Mouse (Mus musculus): ENCODE data around the gene Ninj2. TPM values are rescaled to one million over a fixed set of nuclear protein-coding genes. Genes with fewer than 3 reads are reported as not detected.
A peak's percentile ranks its signal among the peaks of the same experiment; 100 is the strongest.

Ninj2 gene
- polyA plus RNA-seq, 1 experiment from 2014 or later, result not detected

DNA sequence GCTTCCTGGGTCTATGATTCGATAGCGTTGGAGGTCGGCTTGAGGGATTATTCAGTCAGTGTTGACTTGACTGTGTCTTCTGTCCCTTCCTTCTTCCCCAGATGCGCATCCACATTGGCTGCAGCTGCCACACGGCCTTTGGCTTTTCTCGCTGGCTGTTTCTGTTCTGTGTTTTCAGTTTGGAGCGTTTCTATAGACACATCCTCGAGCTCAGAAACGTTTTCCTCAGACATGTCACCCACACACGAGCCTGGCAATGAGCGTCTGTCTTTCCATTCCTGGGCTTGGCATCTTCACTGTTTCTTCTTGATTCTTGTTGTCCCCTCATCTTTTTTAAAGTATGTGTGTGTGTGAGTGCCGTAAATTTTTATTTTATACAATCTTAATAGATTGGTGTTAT lies 8.1 kb downstream of the Ninj2 start:
- H3K4me1 ChIP-seq, result no peaks in the 10 kb centered on the region
- H3K4me3 ChIP-seq, result no peak overlapping the region
- no peaks in the 10 kb centered on the region for H3K36me3 ChIP-seq
- no peaks in the 10 kb centered on the region for H3K27me3 ChIP-seq (ENCODE audit: insufficient read depth, poor library complexity, severe bottlenecking)
- no peak overlapping the region for H3K27ac ChIP-seq
- no peaks in the 10 kb centered on the region for H3K9me3 ChIP-seq
- DNase-seq (ENCODE audit: low spot score), result no peak
- WGBS, result 83% methylated on average over 12 of the region's 12 CpGs

DNA sequence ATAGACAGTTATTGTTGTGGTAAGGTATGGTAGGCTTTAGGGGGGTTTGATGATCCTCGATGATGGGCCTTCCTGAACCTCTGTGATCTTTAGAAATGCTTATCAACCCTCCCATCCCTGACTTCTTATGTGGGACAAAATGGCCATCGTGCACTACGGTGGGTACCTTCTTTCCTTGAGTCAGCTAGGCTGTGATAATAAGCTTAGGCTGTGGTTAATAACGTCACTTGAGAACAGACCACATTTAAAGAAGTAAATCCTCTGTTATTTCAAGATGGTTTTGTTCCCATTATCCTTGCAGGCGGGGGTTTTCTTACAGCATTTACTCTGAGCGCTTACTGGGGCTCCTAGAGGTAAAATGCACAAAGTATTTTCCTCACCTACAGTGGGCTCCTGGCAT lies 8.8 kb downstream of the Ninj2 start:
- no peak overlapping the region for H3K4me3 ChIP-seq
- H3K27me3 ChIP-seq (ENCODE audit: insufficient read depth, poor library complexity, severe bottlenecking), result no peaks in the 10 kb centered on the region
- no peaks in the 10 kb centered on the region for H3K9me3 ChIP-seq
- WGBS, result 82% methylated on average over 6 of the region's 6 CpGs
- H3K36me3 ChIP-seq, result no peaks in the 10 kb centered on the region
- no peak for DNase-seq (ENCODE audit: low spot score)
- H3K4me1 ChIP-seq, result no peaks in the 10 kb centered on the region
- H3K27ac ChIP-seq, result no peak overlapping the region

DNA sequence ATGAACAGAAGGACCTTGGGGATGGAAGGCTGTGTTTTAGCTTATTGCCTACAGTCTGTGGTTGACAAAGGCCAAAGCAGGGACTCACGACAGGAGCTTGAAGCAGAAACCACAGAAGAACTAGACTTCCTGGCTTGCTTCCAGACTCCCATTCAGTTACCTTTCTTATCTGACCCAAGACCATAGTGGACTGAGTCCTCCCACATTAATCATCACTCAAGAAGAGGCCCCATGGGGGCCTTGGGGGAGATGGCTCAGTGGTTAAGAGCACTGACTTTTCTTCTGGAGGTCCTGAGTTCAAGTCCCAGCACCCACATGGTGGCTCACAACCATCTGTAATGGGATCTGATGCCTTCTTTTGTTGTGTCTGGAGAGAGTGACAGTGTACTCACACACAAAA lies 10.0 kb downstream of the Ninj2 start:
- H3K4me1 ChIP-seq, result peaks cover 6% of the 10 kb centered on the region
- 39% methylated on average over 1 of the region's 1 CpGs for WGBS
- no peaks in the 10 kb centered on the region for H3K27me3 ChIP-seq (ENCODE audit: insufficient read depth, poor library complexity, severe bottlenecking)
- no peak overlapping the region for H3K27ac ChIP-seq
- DNase-seq (ENCODE audit: low spot score), result no peak
- no peaks in the 10 kb centered on the region for H3K36me3 ChIP-seq
- no peak overlapping the region for H3K4me3 ChIP-seq
- H3K9me3 ChIP-seq, result no peaks in the 10 kb centered on the region

DNA sequence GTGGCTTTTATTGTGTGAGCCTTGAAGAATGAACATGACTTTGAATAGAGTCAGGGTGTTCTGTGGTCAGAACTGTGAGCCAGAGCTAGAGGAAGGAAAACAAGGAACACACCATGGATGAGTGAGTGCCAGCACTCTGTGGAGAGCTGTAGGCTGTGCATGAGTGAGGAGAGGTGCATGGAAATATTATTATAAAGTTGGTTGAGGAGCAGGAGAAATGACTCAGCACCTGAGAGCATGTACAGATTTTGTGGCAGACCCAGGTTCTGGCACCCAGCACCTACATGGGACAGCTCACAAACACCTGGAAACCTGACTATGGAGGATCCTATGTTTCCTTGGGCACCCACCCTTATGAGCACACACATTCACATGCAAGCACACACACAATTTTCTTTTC lies 11.9 kb downstream of the Ninj2 start:
- Histone ChIP-seq H3K36me3 (no peaks in the 10 kb centered on the region), H3K4me1 (peaks cover 24% of the 10 kb centered on the region), H3K4me3 (no peak overlapping the region), H3K27ac (no peak overlapping the region), H3K27me3 (ENCODE audit: insufficient read depth, poor library complexity, severe bottlenecking) (no peaks in the 10 kb centered on the region), H3K9me3 (no peaks in the 10 kb centered on the region)
- DNase-seq (ENCODE audit: low spot score), result no peak

DNA sequence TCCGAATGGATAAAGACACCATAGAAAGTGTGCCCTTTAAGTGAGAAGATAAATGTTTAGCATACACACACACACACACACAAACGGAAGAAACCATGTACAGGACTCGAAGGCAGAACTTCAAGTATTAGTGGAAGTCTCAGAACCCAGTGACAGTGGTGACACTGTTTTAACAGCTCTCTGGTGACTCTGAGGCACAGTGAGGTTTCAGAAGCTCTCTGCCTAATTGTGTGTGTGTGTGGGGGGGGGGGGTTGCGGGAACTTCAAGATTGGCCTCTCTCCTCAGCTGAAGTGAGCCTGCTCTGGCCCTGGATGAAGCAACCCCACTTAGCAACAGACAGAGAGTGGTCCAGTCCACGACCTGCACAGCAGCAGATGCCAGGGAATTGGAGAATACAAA lies 14.4 kb downstream of the Ninj2 start:
- peaks cover 43% of the 10 kb centered on the region for H3K4me1 ChIP-seq
- H3K36me3 ChIP-seq, result no peaks in the 10 kb centered on the region
- no peak for DNase-seq (ENCODE audit: low spot score)
- H3K27ac ChIP-seq, result peak overlapping the region; percentile 24; the same call in 1 of the 2 replicates
- H3K27me3 ChIP-seq (ENCODE audit: insufficient read depth, poor library complexity, severe bottlenecking), result no peaks in the 10 kb centered on the region
- H3K9me3 ChIP-seq, result no peaks in the 10 kb centered on the region
- WGBS, result 63% methylated on average over 5 of the region's 5 CpGs
- no peak overlapping the region for H3K4me3 ChIP-seq

DNA sequence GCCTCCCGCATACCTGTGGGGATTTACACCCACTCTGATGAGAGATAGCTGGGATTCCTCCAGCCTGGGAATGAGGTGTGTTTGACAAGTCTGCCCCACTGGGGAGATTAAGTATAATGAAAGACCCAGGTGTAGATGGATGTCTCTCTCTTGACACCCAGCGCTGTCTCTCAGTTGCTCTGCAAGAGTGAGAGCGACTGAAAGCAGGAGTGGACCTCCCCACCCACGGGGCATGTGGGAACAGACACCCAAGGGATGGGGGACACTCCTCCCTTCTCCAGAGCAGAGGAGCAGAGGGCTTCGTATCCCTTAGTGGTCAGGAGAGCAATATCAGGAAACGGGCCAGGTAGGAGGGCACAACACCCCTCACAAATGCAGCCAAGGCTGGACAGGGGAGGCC lies 14.9 kb downstream of the Ninj2 start:
- peak overlapping the region; percentile 80 for H3K27ac ChIP-seq
- H3K36me3 ChIP-seq, result no peaks in the 10 kb centered on the region
- 48% methylated on average over 6 of the region's 6 CpGs for WGBS

DNA sequence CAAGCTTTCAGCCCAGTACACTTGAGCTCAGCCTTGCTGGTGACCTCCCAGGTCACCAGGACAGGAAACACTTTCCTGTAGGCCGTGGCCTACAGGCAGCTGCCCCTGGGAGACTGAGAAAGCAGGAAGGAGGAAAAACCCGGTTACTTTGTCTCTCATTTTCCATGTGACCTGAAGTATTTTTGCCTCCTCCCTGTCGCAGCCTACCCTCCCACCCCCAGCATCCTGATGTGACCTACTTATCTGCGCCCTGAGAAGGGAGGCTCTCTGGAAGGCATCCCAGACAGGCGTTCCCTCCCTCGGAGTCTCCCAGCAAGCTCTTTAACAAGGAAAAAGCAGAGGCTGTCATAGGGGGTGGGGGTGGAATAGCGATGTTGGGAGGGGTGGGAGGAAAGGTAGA lies 16.0 kb downstream of the Ninj2 start:
- H3K4me1 ChIP-seq, result peaks cover 47% of the 10 kb centered on the region
- DNase-seq (ENCODE audit: low spot score), result peak; percentile 84
- no peak overlapping the region for H3K4me3 ChIP-seq
- no peaks in the 10 kb centered on the region for H3K9me3 ChIP-seq
- H3K27me3 ChIP-seq (ENCODE audit: insufficient read depth, poor library complexity, severe bottlenecking), result no peaks in the 10 kb centered on the region
- WGBS, result 4% methylated on average over 7 of the region's 7 CpGs
- H3K27ac ChIP-seq, result peak overlapping the region; percentile 80
- no peaks in the 10 kb centered on the region for H3K36me3 ChIP-seq

More for the DNA sequence above, 14.9 kb downstream of the Ninj2 start:
- H3K4me1 ChIP-seq, result peaks cover 46% of the 10 kb centered on the region
- no peak for DNase-seq (ENCODE audit: low spot score)
- no peaks in the 10 kb centered on the region for H3K27me3 ChIP-seq (ENCODE audit: insufficient read depth, poor library complexity, severe bottlenecking)
- no peaks in the 10 kb centered on the region for H3K9me3 ChIP-seq
- no peak overlapping the region for H3K4me3 ChIP-seq

DNA sequence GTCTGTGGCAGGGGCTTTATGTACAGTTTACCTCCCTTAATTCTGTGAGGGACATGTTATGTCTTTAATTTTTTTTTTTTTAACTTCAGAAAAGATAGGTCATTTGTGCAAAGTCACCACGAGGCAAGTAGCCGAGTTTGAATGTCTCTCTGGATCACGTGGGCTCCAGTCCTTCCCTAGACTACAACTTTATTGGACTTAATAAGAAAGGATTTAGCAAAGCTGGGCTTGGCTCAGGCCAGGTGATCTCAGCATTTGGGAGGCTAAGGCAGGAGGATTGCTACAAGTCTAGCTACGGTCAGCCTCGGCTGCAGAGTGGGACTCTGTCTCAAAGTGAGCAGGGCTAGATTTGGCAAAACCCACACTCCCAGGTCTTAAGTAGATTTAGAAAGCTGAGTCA lies 16.8 kb downstream of the Ninj2 start:
- 76% methylated on average over 5 of the region's 5 CpGs for WGBS
- DNase-seq (ENCODE audit: low spot score), result no peak
- H3K27ac ChIP-seq, result peak overlapping the region; percentile 36; the same call in 1 of the 2 replicates
- H3K4me1 ChIP-seq, result peaks cover 52% of the 10 kb centered on the region
- H3K9me3 ChIP-seq, result no peaks in the 10 kb centered on the region
- H3K27me3 ChIP-seq (ENCODE audit: insufficient read depth, poor library complexity, severe bottlenecking), result no peaks in the 10 kb centered on the region
- H3K4me3 ChIP-seq, result no peak overlapping the region
- H3K36me3 ChIP-seq, result no peaks in the 10 kb centered on the region

DNA sequence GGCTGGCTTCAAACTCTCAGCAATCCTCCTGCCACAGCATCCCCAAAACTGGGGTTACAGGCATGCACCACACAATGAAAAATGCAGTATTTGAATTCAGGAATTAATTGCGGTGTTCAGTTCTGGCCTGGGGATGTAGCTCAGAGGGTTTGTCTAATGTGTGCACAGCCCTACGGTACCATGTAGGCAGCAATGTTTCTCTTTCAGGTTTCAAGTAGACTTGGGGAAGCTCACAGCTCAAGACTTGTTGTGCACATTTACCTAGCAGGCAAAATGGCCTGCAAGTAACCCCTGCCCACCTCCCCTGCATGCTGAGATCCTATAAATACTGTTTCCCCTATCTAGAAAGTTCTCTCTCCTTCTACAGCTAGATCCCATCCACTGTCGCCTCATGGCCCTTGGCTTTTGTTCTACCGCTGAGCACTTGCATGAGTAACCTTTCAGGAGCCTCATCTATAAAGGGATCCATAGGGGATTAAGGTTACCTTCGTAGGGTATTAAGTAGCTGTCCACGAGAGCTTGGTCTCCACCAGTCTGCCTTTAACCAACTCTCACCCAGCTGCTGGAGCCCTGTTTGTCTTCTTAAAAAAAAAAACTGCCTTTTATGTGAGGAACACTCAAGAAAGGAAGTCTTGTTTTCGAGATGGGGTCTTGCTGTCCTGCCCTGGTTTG lies 17.7 kb downstream of the Ninj2 start:
- peaks cover 56% of the 10 kb centered on the region for H3K4me1 ChIP-seq
- WGBS, result 74% methylated on average over 7 of the region's 7 CpGs
- peak overlapping the region; percentile 87; the same call in 1 of the 2 replicates for H3K27ac ChIP-seq

DNA sequence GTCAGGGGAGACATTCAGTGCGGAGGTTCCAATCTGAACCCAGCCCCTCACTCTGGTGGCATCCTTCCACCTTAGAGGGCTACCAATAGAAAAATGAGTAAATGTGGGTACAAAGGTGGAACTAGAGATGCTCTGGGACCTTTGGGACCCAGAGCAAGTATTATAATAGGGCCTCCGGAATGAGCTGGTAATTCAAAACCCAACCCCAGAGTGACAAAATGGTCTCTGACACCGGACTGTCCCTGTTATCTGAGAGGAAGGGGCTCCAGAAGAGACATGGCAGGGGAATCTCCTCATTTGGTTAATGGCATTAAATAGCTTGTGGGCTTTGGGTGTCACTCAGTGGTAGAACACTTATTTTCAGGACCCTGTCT lies 18.2 kb downstream of the Ninj2 start:
- Histone ChIP-seq H3K4me3 (no peak overlapping the region), H3K4me1 (peaks cover 56% of the 10 kb centered on the region), H3K36me3 (no peaks in the 10 kb centered on the region), H3K27ac (peak overlapping the region; percentile 87), H3K9me3 (no peaks in the 10 kb centered on the region), H3K27me3 (ENCODE audit: insufficient read depth, poor library complexity, severe bottlenecking) (no peaks in the 10 kb centered on the region)
- DNase-seq (ENCODE audit: low spot score), result no peak
- 58% methylated on average over 3 of the region's 3 CpGs for WGBS

More for the DNA sequence above, 17.7 kb downstream of the Ninj2 start:
- H3K27me3 ChIP-seq (ENCODE audit: insufficient read depth, poor library complexity, severe bottlenecking), result no peaks in the 10 kb centered on the region
- no peaks in the 10 kb centered on the region for H3K9me3 ChIP-seq
- no peaks in the 10 kb centered on the region for H3K36me3 ChIP-seq
- no peak overlapping the region for H3K4me3 ChIP-seq
- DNase-seq (ENCODE audit: low spot score), result no peak

DNA sequence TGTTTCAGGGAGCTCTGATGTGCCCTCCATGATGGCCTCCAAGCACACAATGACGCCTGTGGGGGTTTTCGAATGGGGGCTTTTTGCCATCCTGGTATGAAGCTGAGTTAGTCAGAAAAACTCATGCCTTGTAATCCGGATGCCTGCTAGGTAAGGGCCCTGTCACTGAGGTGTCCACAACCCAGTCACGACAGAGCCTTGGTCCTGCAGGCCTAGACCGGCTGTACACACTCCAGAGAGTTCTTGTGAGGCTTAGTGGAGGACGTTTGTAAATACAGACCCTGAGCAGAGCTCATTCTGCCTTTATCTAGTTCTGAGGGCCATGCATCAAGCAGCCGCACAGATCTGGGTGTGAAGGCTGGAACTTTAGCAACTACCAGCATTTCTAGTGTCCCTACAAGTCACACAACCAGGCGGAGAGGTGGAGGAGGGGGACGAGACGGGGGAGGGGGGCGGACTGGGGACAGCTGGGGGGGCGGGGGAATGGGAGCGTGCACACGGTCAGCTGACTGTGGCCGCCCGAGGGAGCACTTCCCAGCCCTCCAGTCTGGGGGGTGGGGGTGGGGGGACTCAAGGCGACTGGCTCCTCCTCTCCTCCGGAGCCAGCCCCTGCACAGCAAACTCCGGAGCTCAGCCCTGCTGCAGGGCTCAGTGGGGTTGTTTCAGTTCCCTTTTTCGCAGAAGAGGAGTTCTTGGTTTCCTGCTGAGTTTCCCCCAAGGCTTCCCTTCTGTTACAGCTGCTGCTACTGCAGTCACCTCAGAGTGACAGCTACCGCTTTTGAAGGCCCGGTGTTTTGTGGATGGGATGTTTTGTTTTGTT lies 19.0 kb downstream of the Ninj2 start:
- Histone ChIP-seq H3K4me1 (peaks cover 59% of the 10 kb centered on the region), H3K9me3 (no peaks in the 10 kb centered on the region), H3K27ac (peak overlapping the region; percentile 87), H3K27me3 (ENCODE audit: insufficient read depth, poor library complexity, severe bottlenecking) (no peaks in the 10 kb centered on the region), H3K4me3 (peak overlapping the region; percentile 43), H3K36me3 (no peaks in the 10 kb centered on the region)
- peak; percentile 94 for DNase-seq (ENCODE audit: low spot score)
- WGBS, result 6% methylated on average over 22 of the region's 22 CpGs

DNA sequence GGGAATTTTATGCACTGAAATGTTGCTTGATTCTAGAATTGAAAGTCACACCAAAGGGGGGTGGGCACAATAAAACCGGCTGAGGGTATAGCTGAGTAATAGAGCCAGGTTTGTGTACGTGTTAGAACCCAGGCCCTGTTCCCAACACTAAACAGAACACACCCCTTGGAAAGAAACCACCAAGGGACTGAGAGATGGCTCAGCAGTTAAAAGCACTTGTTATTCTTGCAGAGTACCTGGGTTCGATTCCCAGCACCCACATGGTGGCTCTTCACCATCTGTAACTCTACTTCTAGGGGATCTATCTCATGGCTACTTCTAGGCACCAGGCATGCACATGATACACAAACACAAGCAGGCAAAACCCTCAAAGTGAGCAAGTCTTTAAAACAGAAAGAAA lies 20.7 kb downstream of the Ninj2 start:
- H3K27me3 ChIP-seq (ENCODE audit: insufficient read depth, poor library complexity, severe bottlenecking), result no peaks in the 10 kb centered on the region
- peaks cover 46% of the 10 kb centered on the region for H3K4me1 ChIP-seq
- H3K4me3 ChIP-seq, result no peak overlapping the region
- no peaks in the 10 kb centered on the region for H3K36me3 ChIP-seq
- H3K27ac ChIP-seq, result 0 out of 2 replicates have a peak overlapping the region, but pooled peaks have one; percentile 82
- H3K9me3 ChIP-seq, result no peaks in the 10 kb centered on the region
- 92% methylated on average over 3 of the region's 3 CpGs for WGBS
- DNase-seq (ENCODE audit: low spot score), result no peak

DNA sequence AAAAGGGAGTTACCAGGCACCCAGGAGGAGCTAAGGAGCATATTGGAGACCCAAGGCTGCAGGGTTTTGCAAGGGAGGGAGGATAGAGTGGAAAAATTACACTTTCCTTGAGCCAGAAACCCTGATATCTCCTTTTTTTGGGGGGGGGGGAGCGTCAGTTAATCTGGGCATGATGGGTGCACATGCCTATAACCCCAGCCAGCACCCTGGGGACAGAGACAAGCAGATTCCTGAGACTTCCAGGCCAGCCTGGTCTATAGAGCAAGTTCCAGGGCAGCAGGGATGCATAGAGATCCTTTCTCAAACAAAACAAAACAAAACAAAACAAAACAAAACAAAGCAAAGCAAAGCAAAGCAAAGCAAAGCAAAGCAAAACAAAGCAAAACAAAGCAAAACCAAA lies 21.1 kb downstream of the Ninj2 start:
- H3K4me1 ChIP-seq, result peaks cover 42% of the 10 kb centered on the region
- no peaks in the 10 kb centered on the region for H3K27me3 ChIP-seq (ENCODE audit: insufficient read depth, poor library complexity, severe bottlenecking)
- no peaks in the 10 kb centered on the region for H3K9me3 ChIP-seq
- H3K27ac ChIP-seq, result peak overlapping the region; percentile 82; the same call in 1 of the 2 replicates
- WGBS, result 64% methylated on average over 1 of the region's 1 CpGs
- DNase-seq (ENCODE audit: low spot score), result no peak
- no peaks in the 10 kb centered on the region for H3K36me3 ChIP-seq
- H3K4me3 ChIP-seq, result no peak overlapping the region
